Mouse (Mus musculus): ENCODE measurements around the gene Cabin1. TPM values are rescaled to one million over a fixed set of nuclear protein-coding genes. Genes with fewer than 3 reads are reported as not detected.

The Cabin1 gene
- polyA plus RNA-seq, 1 experiment: 19.7 TPM

GRCm38 (mm10) chr10:75645616-75646015 lies 118.5 kb downstream of the Cabin1 start:
- no peaks in the 10 kb centered on the region; the same call in 1 of the 2 replicates for H3K36me3 ChIP-seq (ENCODE audit: control insufficient read depth, insufficient read depth, low read length)
- TF ChIP-seq POLR2A (IDR thresholded peaks at IDR 0.05; ENCODE audit: control insufficient read depth, low read depth, low read length) (no peak), CTCF (IDR thresholded peaks at IDR 0.05; ENCODE audit: control insufficient read depth, insufficient read depth, insufficient replicate concordance, low read depth, low read length) (no peak)
- H3K4me1 ChIP-seq (ENCODE audit: control insufficient read depth, insufficient read depth, low read length): peaks cover 2% of the 10 kb centered on the region; the same call in 1 of the 2 replicates
- H3K27ac ChIP-seq (ENCODE audit: control insufficient read depth, insufficient read depth, low read depth, low read length): no peak overlapping the region
- H3K4me3 ChIP-seq (ENCODE audit: control insufficient read depth, low read depth, low read length): no peak overlapping the region
- H3K27me3 ChIP-seq (ENCODE audit: control insufficient read depth, insufficient read depth, low read length): no peaks in the 10 kb centered on the region

DNA sequence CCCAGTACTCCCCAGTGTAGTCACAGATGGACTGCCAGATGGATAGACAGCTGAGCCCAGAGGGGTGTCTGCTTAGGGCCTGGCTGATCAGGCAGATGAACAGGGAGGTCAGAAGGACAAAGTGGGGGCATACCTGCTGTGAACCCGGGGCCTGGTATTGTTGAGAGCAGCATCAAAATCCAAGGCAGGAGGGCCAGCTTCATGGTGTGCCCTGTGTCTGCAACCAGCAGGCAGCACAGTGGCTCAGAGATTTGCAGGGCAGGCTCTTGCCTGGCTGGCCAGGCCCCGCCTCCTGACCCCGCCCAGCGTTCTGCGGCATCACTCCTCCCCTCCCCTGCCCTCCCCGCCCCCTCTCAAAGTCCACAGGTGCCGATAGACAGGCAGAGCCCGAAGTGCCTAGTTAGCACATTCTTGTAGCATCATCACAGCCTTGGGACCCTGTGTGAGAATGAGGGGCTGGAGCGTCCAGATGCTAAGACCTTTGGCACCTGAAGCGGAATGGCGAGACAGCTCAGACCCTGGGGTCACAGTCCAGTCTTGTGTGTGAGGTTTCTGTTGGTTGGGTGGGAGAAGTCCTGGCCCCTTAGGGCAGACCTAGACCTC lies 120.3 kb downstream of the Cabin1 start, which contains the start of gene Susd2:
Gene Susd2 (minus strand): TSS at position 268 of the 603 bp plus-strand sequence.
- Histone ChIP-seq H3K4me1 (ENCODE audit: control insufficient read depth, insufficient read depth, low read length) (peaks cover 2% of the 10 kb centered on the region; the same call in 1 of the 2 replicates), H3K27me3 (ENCODE audit: control insufficient read depth, insufficient read depth, low read length) (no peaks in the 10 kb centered on the region), H3K4me3 (ENCODE audit: control insufficient read depth, low read depth, low read length) (no peak within 1 kb of the TSS), H3K27ac (ENCODE audit: control insufficient read depth, insufficient read depth, low read depth, low read length) (no peak within 1 kb of the TSS), H3K36me3 (ENCODE audit: control insufficient read depth, insufficient read depth, low read length) (no peaks in the 10 kb centered on the region; the same call in 1 of the 2 replicates)
- no peak for TF ChIP-seq CTCF (IDR thresholded peaks at IDR 0.05; ENCODE audit: control insufficient read depth, insufficient read depth, insufficient replicate concordance, low read depth, low read length)
- no peak for TF ChIP-seq POLR2A (IDR thresholded peaks at IDR 0.05; ENCODE audit: control insufficient read depth, low read depth, low read length)

DNA sequence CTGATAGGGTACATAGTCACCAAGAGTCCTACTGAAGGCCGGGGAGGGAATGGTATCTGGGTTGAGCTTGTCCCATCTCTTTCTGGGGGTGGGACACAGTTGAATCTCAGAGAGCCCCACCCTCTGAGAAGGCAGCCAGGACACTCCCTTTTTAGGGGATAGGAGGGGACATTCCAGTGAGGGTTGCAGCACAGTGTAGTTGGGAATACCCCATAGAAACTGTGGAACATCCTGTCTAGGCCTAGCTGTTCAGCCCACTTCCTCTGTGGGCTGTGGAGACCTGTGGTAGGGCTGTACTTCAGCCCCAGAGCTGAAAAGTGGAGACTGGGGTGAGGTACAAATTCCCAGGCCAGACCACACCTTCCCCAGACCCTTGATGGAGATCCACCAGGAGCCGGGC lies 121.2 kb downstream of the Cabin1 start:
- Histone ChIP-seq H3K36me3 (ENCODE audit: control insufficient read depth, insufficient read depth, low read length) (no peaks in the 10 kb centered on the region), H3K4me1 (ENCODE audit: control insufficient read depth, insufficient read depth, low read length) (peaks cover 2% of the 10 kb centered on the region; the same call in 1 of the 2 replicates), H3K27ac (ENCODE audit: control insufficient read depth, insufficient read depth, low read depth, low read length) (no peak overlapping the region), H3K4me3 (ENCODE audit: control insufficient read depth, low read depth, low read length) (no peak overlapping the region), H3K27me3 (ENCODE audit: control insufficient read depth, insufficient read depth, low read length) (no peaks in the 10 kb centered on the region)
- TF ChIP-seq CTCF (IDR thresholded peaks at IDR 0.05; ENCODE audit: control insufficient read depth, insufficient read depth, insufficient replicate concordance, low read depth, low read length): no peak
- TF ChIP-seq POLR2A (IDR thresholded peaks at IDR 0.05; ENCODE audit: control insufficient read depth, low read depth, low read length): no peak

- Histone ChIP-seq H3K4me1 (ENCODE audit: control insufficient read depth, insufficient read depth, low read length) (peaks cover 2% of the 10 kb centered on the region; the same call in 1 of the 2 replicates), H3K4me3 (ENCODE audit: control insufficient read depth, low read depth, low read length) (no peak overlapping the region), H3K36me3 (ENCODE audit: control insufficient read depth, insufficient read depth, low read length) (no peaks in the 10 kb centered on the region), H3K27ac (ENCODE audit: control insufficient read depth, insufficient read depth, low read depth, low read length) (no peak overlapping the region), H3K27me3 (ENCODE audit: control insufficient read depth, insufficient read depth, low read length) (no peaks in the 10 kb centered on the region)
- TF ChIP-seq CTCF (IDR thresholded peaks at IDR 0.05; ENCODE audit: control insufficient read depth, insufficient read depth, insufficient replicate concordance, low read depth, low read length) (no peak), POLR2A (IDR thresholded peaks at IDR 0.05; ENCODE audit: control insufficient read depth, low read depth, low read length) (no peak)
Observed at GRCm38 (mm10) chr10:75642436-75642835, 121.7 kb downstream of the Cabin1 start.

DNA sequence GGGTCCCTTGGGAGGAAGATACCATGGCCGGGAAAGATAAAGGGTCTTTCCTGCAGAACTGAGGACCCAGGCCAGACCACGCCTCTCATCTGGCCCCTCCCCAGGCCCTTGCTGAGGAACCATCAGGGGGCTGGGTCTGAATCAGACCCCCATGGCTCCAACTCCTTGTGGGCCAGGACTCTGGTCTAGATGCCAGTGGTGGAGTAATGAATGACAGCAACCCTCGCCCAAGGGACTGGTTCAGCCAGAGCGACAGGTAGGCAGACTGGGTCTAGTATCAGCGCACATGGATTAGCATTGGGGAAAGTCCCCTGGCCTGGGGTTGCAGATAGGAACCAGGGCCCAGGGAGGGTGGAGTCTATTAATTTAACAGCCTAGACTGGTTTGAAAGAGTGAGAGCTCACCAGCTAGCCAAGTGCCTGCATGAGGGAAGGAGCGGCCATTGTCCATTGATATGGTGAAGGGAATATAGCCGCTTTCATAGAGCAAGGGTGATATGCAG lies 122.4 kb downstream of the Cabin1 start:
- no peak for TF ChIP-seq POLR2A (IDR thresholded peaks at IDR 0.05; ENCODE audit: control insufficient read depth, low read depth, low read length)
- no peak for TF ChIP-seq CTCF (IDR thresholded peaks at IDR 0.05; ENCODE audit: control insufficient read depth, insufficient read depth, insufficient replicate concordance, low read depth, low read length)
- Histone ChIP-seq H3K27me3 (ENCODE audit: control insufficient read depth, insufficient read depth, low read length) (no peaks in the 10 kb centered on the region), H3K27ac (ENCODE audit: control insufficient read depth, insufficient read depth, low read depth, low read length) (no peak overlapping the region), H3K36me3 (ENCODE audit: control insufficient read depth, insufficient read depth, low read length) (no peaks in the 10 kb centered on the region), H3K4me3 (ENCODE audit: control insufficient read depth, low read depth, low read length) (no peak overlapping the region), H3K4me1 (ENCODE audit: control insufficient read depth, insufficient read depth, low read length) (peaks cover 2% of the 10 kb centered on the region; the same call in 1 of the 2 replicates)

DNA sequence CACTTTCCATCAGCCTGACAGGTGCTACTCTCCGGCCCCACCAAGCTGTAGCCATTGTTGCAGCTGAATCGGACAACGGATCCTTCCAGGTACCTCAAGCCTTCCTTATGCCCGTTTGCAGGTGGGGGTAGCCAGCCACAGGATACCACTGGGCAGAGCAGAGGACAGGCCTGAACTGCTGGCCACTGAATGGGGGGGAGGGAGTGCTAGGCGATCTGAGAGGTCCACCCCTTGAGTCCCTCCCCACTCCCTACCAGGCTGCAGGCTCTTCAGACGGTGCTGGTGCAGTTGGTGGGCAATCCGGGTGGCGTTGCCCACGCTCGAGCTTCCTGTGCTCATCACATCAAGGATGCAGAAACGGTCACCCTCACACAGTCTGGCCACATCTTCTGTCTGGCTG lies 126.4 kb downstream of the Cabin1 start:
- Histone ChIP-seq H3K27ac (ENCODE audit: control insufficient read depth, insufficient read depth, low read depth, low read length) (no peak overlapping the region), H3K4me1 (ENCODE audit: control insufficient read depth, insufficient read depth, low read length) (peaks cover 19% of the 10 kb centered on the region), H3K4me3 (ENCODE audit: control insufficient read depth, low read depth, low read length) (no peak overlapping the region), H3K36me3 (ENCODE audit: control insufficient read depth, insufficient read depth, low read length) (no peaks in the 10 kb centered on the region), H3K27me3 (ENCODE audit: control insufficient read depth, insufficient read depth, low read length) (no peaks in the 10 kb centered on the region)
- TF ChIP-seq CTCF (IDR thresholded peaks at IDR 0.05; ENCODE audit: control insufficient read depth, insufficient read depth, insufficient replicate concordance, low read depth, low read length) (no peak), POLR2A (IDR thresholded peaks at IDR 0.05; ENCODE audit: control insufficient read depth, low read depth, low read length) (no peak)

GRCm38 (mm10) chr10:75636084-75636786 lies 127.9 kb downstream of the Cabin1 start:
- Histone ChIP-seq H3K27ac (ENCODE audit: control insufficient read depth, insufficient read depth, low read depth, low read length) (no peak overlapping the region), H3K36me3 (ENCODE audit: control insufficient read depth, insufficient read depth, low read length) (no peaks in the 10 kb centered on the region), H3K4me3 (ENCODE audit: control insufficient read depth, low read depth, low read length) (no peak overlapping the region), H3K27me3 (ENCODE audit: control insufficient read depth, insufficient read depth, low read length) (no peaks in the 10 kb centered on the region), H3K4me1 (ENCODE audit: control insufficient read depth, insufficient read depth, low read length) (peaks cover 19% of the 10 kb centered on the region)
- no peak for TF ChIP-seq CTCF (IDR thresholded peaks at IDR 0.05; ENCODE audit: control insufficient read depth, insufficient read depth, insufficient replicate concordance, low read depth, low read length)
- TF ChIP-seq POLR2A (IDR thresholded peaks at IDR 0.05; ENCODE audit: control insufficient read depth, low read depth, low read length): no peak
